Mouse (Mus musculus): ENCODE measurements around the gene Osbpl8. TPM values are rescaled to one million over a fixed set of nuclear protein-coding genes. Genes with fewer than 3 reads are reported as not detected.

Osbpl8 gene
- total and polyA plus RNA-seq, 3 experiments, result 12.9 to 26.4 (median 23.4) TPM

GRCm38 (mm10) chr10:111180633-111181032, 16.1 kb downstream of the Osbpl8 start:
- dilution Hi-C loops (cut with MboI; ENCODE audit: extremely low pct_ligation_motif_present, extremely low pct_unique_long_range_greater_than_20kb, low sequenced_read_pairs), result no loop called here
- no peak overlapping the region for H3K27ac ChIP-seq (ENCODE audit: insufficient read depth, low read depth)
- no peak for DNase-seq (ENCODE audit: extremely low read depth)
- H3K4me2 ChIP-seq (ENCODE audit: insufficient read depth, low read depth, poor library complexity, severe bottlenecking), result no peak overlapping the region
- no peaks in the 10 kb centered on the region for H3K9me3 ChIP-seq (replicated peaks; ENCODE audit: low read length)
- H3K36me3 ChIP-seq (replicated peaks in 1 of 2; ENCODE audit: control insufficient read depth in 1 of 2, insufficient read depth in 1 of 2, low read length in 1 of 2), result peaks cover 0 to 17% of the 10 kb centered on the region in 2 experiments
- H3K4me1 ChIP-seq (ENCODE audit: control insufficient read depth in 1 of 2, insufficient read depth in 2 of 2), result peaks cover 10 to 40% of the 10 kb centered on the region in 2 experiments
- H3K4me3 ChIP-seq (replicated peaks in 1 of 3; ENCODE audit: low read depth in 2 of 3, low read length in 2 of 3, poor library complexity in 1 of 3), result no peak overlapping the region
- TF ChIP-seq RAD21 (IDR thresholded peaks at IDR 0.05; ENCODE audit: low read depth, low read length) (peak; percentile 39), MAZ (IDR thresholded peaks at IDR 0.05; ENCODE audit: low read depth, low read length) (no peak), POLR2A (IDR thresholded peaks at IDR 0.05; ENCODE audit: low read depth, low read length) (no peak), ELF1 (IDR thresholded peaks at IDR 0.05; ENCODE audit: low read depth, low read length) (no peak), CTCF (conservative IDR thresholded peaks at IDR 0.05 in 1 of 2, IDR thresholded peaks at IDR 0.05 in 1 of 2; ENCODE audit: low read depth in 2 of 2, low read length in 2 of 2) (peak in 1 of 2 experiments; percentile 66; a peak in 2 of 4 replicates), SMC3 (IDR thresholded peaks at IDR 0.05; ENCODE audit: low read depth, low read length) (peak; percentile 60)
- in situ Hi-C loops (cut with MboI; ENCODE audit: low pct_ligation_motif_present, low pct_unique_long_range_greater_than_20kb, low sequenced_read_pairs), result no loop called here
- peaks cover 48% of the 10 kb centered on the region for H3K79me2 ChIP-seq (replicated peaks; ENCODE audit: control insufficient read depth, extremely low read depth, insufficient read depth, poor library complexity, severe bottlenecking)
- H3K9ac ChIP-seq (ENCODE audit: insufficient read depth, low read depth), result no peak overlapping the region
- H3K27me3 ChIP-seq (replicated peaks), result no peaks in the 10 kb centered on the region

DNA sequence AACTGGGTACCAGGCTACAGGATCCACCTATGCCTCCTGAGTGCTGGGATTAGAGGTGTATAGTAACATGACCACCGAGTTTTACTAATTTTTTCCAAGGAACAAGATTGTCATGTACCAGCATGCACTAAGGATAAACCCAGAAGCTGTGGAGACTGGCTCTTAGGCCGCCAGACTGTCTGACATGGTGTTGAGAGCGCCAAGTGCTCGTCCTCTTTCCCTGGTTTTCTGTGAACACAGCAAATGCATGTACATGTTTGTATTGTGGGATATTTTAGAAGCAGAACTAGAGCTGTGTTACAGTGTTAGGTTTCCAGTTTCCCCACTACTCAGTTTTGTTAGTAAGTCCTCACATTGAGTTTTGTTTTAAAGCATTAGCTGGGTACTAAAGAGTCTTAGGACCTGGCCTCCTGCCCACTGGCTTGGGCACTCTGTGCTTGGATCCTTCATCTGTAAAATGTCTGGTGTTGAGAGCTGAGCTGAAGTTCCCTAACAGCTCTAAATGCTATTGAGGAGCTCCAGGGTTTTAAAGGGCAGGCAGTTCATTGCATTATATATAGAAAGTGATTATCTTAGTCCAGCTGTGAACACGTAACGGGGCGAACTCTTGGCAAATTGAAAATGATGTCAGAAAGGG, 19.2 kb downstream of the Osbpl8 start:
- DNase-seq (ENCODE audit: extremely low read depth), result no peak
- H3K4me3 ChIP-seq (replicated peaks in 1 of 3; ENCODE audit: low read depth in 2 of 3, low read length in 2 of 3, poor library complexity in 1 of 3), result no peak overlapping the region
- H3K9me3 ChIP-seq (replicated peaks; ENCODE audit: low read length), result no peaks in the 10 kb centered on the region
- H3K4me1 ChIP-seq (ENCODE audit: control insufficient read depth in 1 of 2, insufficient read depth in 2 of 2), result peaks cover 7 to 19% of the 10 kb centered on the region in 2 experiments
- no peak overlapping the region for H3K27ac ChIP-seq (ENCODE audit: insufficient read depth, low read depth)
- H3K27me3 ChIP-seq (replicated peaks), result no peaks in the 10 kb centered on the region
- H3K36me3 ChIP-seq (replicated peaks in 1 of 2; ENCODE audit: control insufficient read depth in 1 of 2, insufficient read depth in 1 of 2, low read length in 1 of 2), result peaks cover 0 to 19% of the 10 kb centered on the region in 2 experiments
- H3K9ac ChIP-seq (ENCODE audit: insufficient read depth, low read depth), result no peak overlapping the region
- peaks cover 43% of the 10 kb centered on the region for H3K79me2 ChIP-seq (replicated peaks; ENCODE audit: control insufficient read depth, extremely low read depth, insufficient read depth, poor library complexity, severe bottlenecking)
- TF ChIP-seq TBP (conservative IDR thresholded peaks at IDR 0.05; ENCODE audit: low read depth, low read length), result no peak
- no peak for TF ChIP-seq EP300 (IDR thresholded peaks at IDR 0.05; ENCODE audit: low read length)
- TF ChIP-seq ZMIZ1 (IDR thresholded peaks at IDR 0.05; ENCODE audit: low read depth, low read length), result no peak
- TF ChIP-seq POLR2A (IDR thresholded peaks at IDR 0.05; ENCODE audit: low read depth, low read length), result no peak
- TF ChIP-seq POLR2AphosphoS2 (IDR thresholded peaks at IDR 0.05; ENCODE audit: low read depth, low read length), result no peak
- no peak for TF ChIP-seq ETS1 (conservative IDR thresholded peaks at IDR 0.05; ENCODE audit: low read depth, low read length)
- no peak for TF ChIP-seq KAT2A (IDR thresholded peaks at IDR 0.05; ENCODE audit: insufficient replicate concordance, low read length)
- TF ChIP-seq MAFK (IDR thresholded peaks at IDR 0.05; ENCODE audit: insufficient replicate concordance, low read length), result no peak
- TF ChIP-seq CTCF (conservative IDR thresholded peaks at IDR 0.05 in 1 of 2, IDR thresholded peaks at IDR 0.05 in 1 of 2; ENCODE audit: low read depth in 2 of 2, low read length in 2 of 2), result no peak
- no peak for TF ChIP-seq CHD1 (IDR thresholded peaks at IDR 0.05; ENCODE audit: low read depth, low read length)
- no peak for TF ChIP-seq USF2 (conservative IDR thresholded peaks at IDR 0.05; ENCODE audit: low read depth, low read length)
- TF ChIP-seq ELF1 (IDR thresholded peaks at IDR 0.05; ENCODE audit: low read depth, low read length), result no peak
- TF ChIP-seq USF1 (IDR thresholded peaks at IDR 0.05; ENCODE audit: low read depth, low read length), result no peak
- no peak for TF ChIP-seq ZC3H11A (IDR thresholded peaks at IDR 0.05; ENCODE audit: low read depth, low read length)
- TF ChIP-seq MAX (IDR thresholded peaks at IDR 0.05; ENCODE audit: low read length), result no peak
- TF ChIP-seq ZNF384 (IDR thresholded peaks at IDR 0.05; ENCODE audit: low read depth, low read length), result no peak
- TF ChIP-seq TCF12 (IDR thresholded peaks at IDR 0.05; ENCODE audit: low read depth, low read length), result no peak
- in situ Hi-C loops (cut with MboI; ENCODE audit: low pct_ligation_motif_present, low pct_unique_long_range_greater_than_20kb, low sequenced_read_pairs) (no loop called here), dilution Hi-C loops (cut with MboI; ENCODE audit: extremely low pct_ligation_motif_present, extremely low pct_unique_long_range_greater_than_20kb, low sequenced_read_pairs) (no loop called here)
- H3K4me2 ChIP-seq (ENCODE audit: insufficient read depth, low read depth, poor library complexity, severe bottlenecking), result no peak overlapping the region

Measured in CH12.LX (cell line).